Mouse (Mus musculus) lung, embryonic 14.5 days (tissue): ENCODE measurements at regions not wholly inside any gene's neighbourhood (a gene's known extent, or its start where the extent isn't known, plus 50 kb on each side); places are given as distances from the start of the nearest gene placed in this dataset.

Source experiments
- ATAC-seq: fragments of 200-750 bp; cut with Nextera tagmentation; 2 replicates; pipeline ENCODE4 v1.8.0; 2017; ENCODE audit warnings: mild to moderate bottlenecking, moderate TSS enrichment, moderate library complexity; ENCODE audit not compliant: insufficient read depth
- DNase-seq: peaks from one replicate; pipeline ENCODE4 v3.0.0-alpha.2; 2015
- H3K27ac ChIP-seq: fragments of 300-500 bp; sonication (generic); 2 replicates; pipeline ENCODE4 v1.5.1; 2014; ENCODE audit warnings: low read depth, mild to moderate bottlenecking, moderate library complexity
- H3K27me3 ChIP-seq: fragments of 300-500 bp; sonication (generic); 2 replicates; pipeline ENCODE4 v1.6.1; 2014; ENCODE audit warnings: low read length, control low read depth; ENCODE audit not compliant: insufficient read depth
- H3K36me3 ChIP-seq: fragments of 300-500 bp; sonication (generic); 2 replicates; pipeline ENCODE4 v1.6.1; 2014; ENCODE audit warnings: control low read depth; ENCODE audit not compliant: insufficient read depth
- H3K4me1 ChIP-seq: fragments of 300-500 bp; sonication (generic); 2 replicates; pipeline ENCODE4 v1.6.1; 2014; ENCODE audit warnings: antibody characterized with exemption, control low read depth; ENCODE audit not compliant: insufficient read depth
- H3K4me2 ChIP-seq: fragments of 300-500 bp; sonication (generic); 2 replicates; pipeline ENCODE4 v1.6.1; 2014; ENCODE audit warnings: mild to moderate bottlenecking
- H3K4me3 ChIP-seq: fragments of 300-500 bp; sonication (generic); 2 replicates; pipeline ENCODE4 v1.5.1; 2014; ENCODE audit warnings: low read depth, low read length
- H3K9ac ChIP-seq: fragments of 300-500 bp; sonication (generic); 2 replicates; pipeline ENCODE4 v1.6.1; 2014
- H3K9me3 ChIP-seq: fragments of 300-500 bp; sonication (generic); 2 replicates; pipeline ENCODE4 v1.6.1; 2016; ENCODE audit warnings: low read depth, low read length, control low read depth
- CTCF ChIP-seq: IDR thresholded peaks from 2 replicates; pipeline ENCODE4 v1.5.1; 2016; ENCODE audit warnings: antibody characterized with exemption, low read depth
- WGBS: fragments of 180-500 bp; shearing (Covaris S2); extraction: QIAGEN DNeasy Blood & Tissue Kit; methylation state at CpG from one replicate; pipeline ENCODE4 v1.1.7; 2014; 5-methylcytosine and 5-hydroxymethylcytosine counted together

- no peak for TF ChIP-seq CTCF
- no peak overlapping the region for H3K4me3 ChIP-seq
- peak; percentile 27 for DNase-seq
- H3K36me3 ChIP-seq, result no peaks in the 10 kb centered on the region
- H3K27ac ChIP-seq, result no peak overlapping the region
- WGBS, result 52% methylated on average over 4 of the region's 4 CpGs
- H3K4me1 ChIP-seq, result no peaks in the 10 kb centered on the region
- no peak overlapping the region for H3K4me2 ChIP-seq
- H3K9me3 ChIP-seq, result no peaks in the 10 kb centered on the region
- no peaks in the 10 kb centered on the region for H3K27me3 ChIP-seq
- no peak overlapping the region for H3K9ac ChIP-seq
- ATAC-seq, result no peak
Measured at GRCm38 (mm10) chr2:144895254-144895653, 71.8 kb downstream of the Scp2d1 start.

GRCm38 (mm10) chr2:144896430-144896829, 73.0 kb downstream of the Scp2d1 start:
- WGBS, result 72% methylated on average over 2 of the region's 2 CpGs
- no peak for TF ChIP-seq CTCF
- ATAC-seq (no peak), DNase-seq (no peak)
- Histone ChIP-seq H3K4me3 (no peak overlapping the region), H3K36me3 (no peaks in the 10 kb centered on the region), H3K4me1 (no peaks in the 10 kb centered on the region), H3K9me3 (no peaks in the 10 kb centered on the region), H3K4me2 (no peak overlapping the region), H3K9ac (no peak overlapping the region), H3K27me3 (no peaks in the 10 kb centered on the region), H3K27ac (no peak overlapping the region)

GRCm38 (mm10) chr2:144906786-144907185, 83.3 kb downstream of the Scp2d1 start:
- Histone ChIP-seq H3K4me2 (no peak overlapping the region), H3K9me3 (no peaks in the 10 kb centered on the region), H3K4me1 (no peaks in the 10 kb centered on the region), H3K4me3 (no peak overlapping the region), H3K36me3 (no peaks in the 10 kb centered on the region), H3K9ac (no peak overlapping the region), H3K27me3 (no peaks in the 10 kb centered on the region), H3K27ac (no peak overlapping the region)
- no peak for DNase-seq
- 63% methylated on average over 6 of the region's 6 CpGs for WGBS
- TF ChIP-seq CTCF, result no peak
- no peak for ATAC-seq

- Histone ChIP-seq H3K27me3 (no peaks in the 10 kb centered on the region), H3K4me2 (no peak overlapping the region), H3K36me3 (no peaks in the 10 kb centered on the region), H3K9me3 (no peaks in the 10 kb centered on the region), H3K4me3 (no peak overlapping the region), H3K9ac (no peak overlapping the region), H3K4me1 (no peaks in the 10 kb centered on the region), H3K27ac (no peak overlapping the region)
- DNase-seq, result peak; percentile 23
- ATAC-seq, result no peak
- 58% methylated on average over 3 of the region's 3 CpGs for WGBS
- no peak for TF ChIP-seq CTCF
Measured at GRCm38 (mm10) chr2:144945840-144946239, 122.4 kb downstream of the Scp2d1 start.

- ATAC-seq, result no peak
- no peak for TF ChIP-seq CTCF
Measured at GRCm38 (mm10) chr2:144946468-144946867, 123.0 kb downstream of the Scp2d1 start.

GRCm38 (mm10) chr2:144949232-144949631, 125.8 kb downstream of the Scp2d1 start:
- H3K4me3 ChIP-seq, result no peak overlapping the region
- DNase-seq, result peak; percentile 6
- H3K9ac ChIP-seq, result no peak overlapping the region
- no peak overlapping the region for H3K27ac ChIP-seq
- H3K27me3 ChIP-seq, result no peaks in the 10 kb centered on the region
- no peak for ATAC-seq
- no peaks in the 10 kb centered on the region for H3K36me3 ChIP-seq
- 40% methylated on average over 2 of the region's 2 CpGs for WGBS
- no peak for TF ChIP-seq CTCF
- no peaks in the 10 kb centered on the region for H3K9me3 ChIP-seq
- H3K4me2 ChIP-seq, result no peak overlapping the region
- no peaks in the 10 kb centered on the region for H3K4me1 ChIP-seq

More at GRCm38 (mm10) chr2:144946468-144946867, 123.0 kb downstream of the Scp2d1 start:
- H3K9me3 ChIP-seq, result no peaks in the 10 kb centered on the region
- H3K9ac ChIP-seq, result no peak overlapping the region
- peak; percentile 43 for DNase-seq
- no peaks in the 10 kb centered on the region for H3K27me3 ChIP-seq
- no peaks in the 10 kb centered on the region for H3K4me1 ChIP-seq
- WGBS, result 74% methylated on average over 1 of the region's 1 CpGs
- H3K36me3 ChIP-seq, result no peaks in the 10 kb centered on the region
- no peak overlapping the region for H3K27ac ChIP-seq
- H3K4me2 ChIP-seq, result no peak overlapping the region
- no peak overlapping the region for H3K4me3 ChIP-seq
